Mouse (Mus musculus) lung, adult 2 months (tissue): ENCODE measurements around the gene Eif2ak2.

Experiments
- CTCF ChIP-seq: fragments of 200-500 bp; IDR thresholded peaks from 2 replicates; pipeline ENCODE4 v1.5.1; 2011; ENCODE audit warnings: mild to moderate bottlenecking, low read length, control low read depth; ENCODE audit not compliant: insufficient read depth
- POLR2A ChIP-seq: fragments of 200-500 bp; IDR thresholded peaks from 2 replicates; pipeline ENCODE4 v1.6.1; 2011; ENCODE audit warnings: low read depth, mild to moderate bottlenecking, control low read depth, low read length, borderline replicate concordance; ENCODE audit errors: extremely low read depth

DNA sequence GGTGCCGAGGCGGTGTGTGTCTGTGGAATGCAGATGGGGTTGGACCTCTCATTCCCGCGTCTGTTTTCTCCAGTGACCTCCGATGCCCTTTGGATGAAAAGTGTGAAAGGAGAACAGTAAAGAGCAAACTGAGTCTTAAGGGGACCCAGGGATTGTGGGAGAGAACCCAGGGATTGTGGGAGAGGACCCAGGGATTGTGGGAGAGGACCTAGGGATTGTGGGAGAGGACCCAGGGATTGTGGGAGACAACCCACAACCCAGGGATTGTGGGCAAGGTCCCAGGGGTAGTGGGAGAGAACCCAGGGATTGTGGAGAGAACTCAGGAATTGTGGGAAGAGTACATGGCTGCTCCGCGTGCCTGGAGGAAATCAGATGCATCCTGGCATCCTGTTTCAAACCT is 12.6 kb upstream of the Eif2ak2 start:
- no peak for TF ChIP-seq POLR2A
- TF ChIP-seq CTCF, result no peak
